Mouse (Mus musculus) hindbrain, embryonic 15.5 days (tissue): ENCODE results near the gene Cd36. TPM values are rescaled to one million over a fixed set of nuclear protein-coding genes. Genes with fewer than 3 reads are reported as not detected.

Source experiments
- ATAC-seq: fragments of 200-750 bp; cut with Nextera tagmentation; 2 replicates; pipeline ENCODE4 v1.8.0; 2017; ENCODE audit warnings: low read depth, moderate number of reproducible peaks, moderate TSS enrichment; ENCODE audit not compliant: low FRiP score
- H3K27ac ChIP-seq: fragments of 300-500 bp; sonication (generic); replicated peaks from 2 replicates; pipeline ENCODE4 v1.5.1; 2015; ENCODE audit warnings: mild to moderate bottlenecking, inconsistent platforms
- H3K27me3 ChIP-seq: fragments of 300-500 bp; sonication (generic); 2 replicates; pipeline ENCODE4 v1.6.1; 2015; ENCODE audit warnings: control low read depth, inconsistent platforms
- H3K36me3 ChIP-seq: fragments of 300-500 bp; sonication (generic); 2 replicates; pipeline ENCODE4 v1.6.1; 2015; ENCODE audit warnings: control low read depth, inconsistent platforms
- H3K4me1 ChIP-seq: fragments of 300-500 bp; sonication (generic); replicated peaks from 2 replicates; pipeline ENCODE4 v1.6.1; 2015; ENCODE audit warnings: control low read depth, inconsistent platforms
- H3K4me2 ChIP-seq: fragments of 300-500 bp; sonication (generic); 2 replicates; pipeline ENCODE4 v1.6.1; 2015; ENCODE audit warnings: moderate library complexity, mild to moderate bottlenecking, inconsistent platforms
- H3K4me3 ChIP-seq: fragments of 300-500 bp; sonication (generic); 2 replicates; pipeline ENCODE4 v1.5.1; 2015; ENCODE audit warnings: mild to moderate bottlenecking, inconsistent platforms
- H3K9ac ChIP-seq: fragments of 300-500 bp; sonication (generic); 2 replicates; pipeline ENCODE4 v1.6.1; 2015; ENCODE audit warnings: inconsistent platforms
- H3K9me3 ChIP-seq: fragments of 300-500 bp; sonication (generic); 2 replicates; pipeline ENCODE4 v1.6.1; 2016; ENCODE audit warnings: control low read depth, inconsistent platforms
- WGBS: fragments of 180-500 bp; shearing (Covaris S2); methylation state at CpG from one replicate; pipeline ENCODE4 v1.1.7; 2015; 5-methylcytosine and 5-hydroxymethylcytosine counted together
- polyA plus RNA-seq: library from polyadenylated mRNA; unstranded; fragments of >200 nt; fragmentation: Nextera tagmentation; extraction: Ambion mirVana; gene quantifications from 2 replicates; pipeline ENCODE4 v1.2.1, GENCODE M21; 2015

The Cd36 gene
- polyA plus RNA-seq, 1 experiment from 2014 or later, result 5.8 TPM

GRCm38 (mm10) chr5:17747143-17747542, 141.5 kb downstream of the Cd36 start:
- Histone ChIP-seq H3K4me2 (no peak overlapping the region), H3K27ac (no peak overlapping the region), H3K9me3 (no peaks in the 10 kb centered on the region), H3K36me3 (no peaks in the 10 kb centered on the region), H3K4me1 (no peaks in the 10 kb centered on the region), H3K4me3 (no peak overlapping the region), H3K27me3 (no peaks in the 10 kb centered on the region), H3K9ac (no peak overlapping the region)
- ATAC-seq, result no peak
- 36% methylated on average over 5 of the region's 5 CpGs for WGBS

DNA sequence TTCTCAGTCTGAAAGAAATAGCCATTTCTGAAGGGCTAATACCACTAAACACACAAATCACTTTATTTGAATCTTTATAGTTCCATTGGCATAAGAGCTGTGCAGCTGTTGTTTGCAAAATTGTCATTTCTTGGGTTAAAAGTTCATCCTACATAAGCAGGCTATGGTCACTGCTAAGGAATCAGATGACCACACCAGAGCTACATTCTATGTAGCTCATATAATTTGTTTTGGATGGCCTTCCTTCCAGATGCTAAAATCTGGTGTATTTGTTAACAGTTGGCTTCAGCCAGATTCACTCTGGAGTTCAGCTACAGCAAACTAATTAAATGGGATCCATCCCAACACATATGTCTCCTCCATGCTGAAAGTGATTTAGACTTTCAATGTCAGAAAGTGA, 142.1 kb downstream of the Cd36 start:
- Histone ChIP-seq H3K27me3 (no peaks in the 10 kb centered on the region), H3K9ac (no peak overlapping the region), H3K4me2 (no peak overlapping the region), H3K4me3 (no peak overlapping the region), H3K9me3 (no peaks in the 10 kb centered on the region), H3K36me3 (no peaks in the 10 kb centered on the region), H3K27ac (no peak overlapping the region), H3K4me1 (no peaks in the 10 kb centered on the region)
- no peak for ATAC-seq

- Histone ChIP-seq H3K36me3 (no peaks in the 10 kb centered on the region), H3K4me3 (no peak overlapping the region), H3K4me1 (no peaks in the 10 kb centered on the region), H3K27ac (no peak overlapping the region), H3K9ac (no peak overlapping the region), H3K4me2 (no peak overlapping the region), H3K9me3 (no peaks in the 10 kb centered on the region), H3K27me3 (no peaks in the 10 kb centered on the region)
- WGBS, result 57% methylated on average over 3 of the region's 3 CpGs
- no peak for ATAC-seq
Observed at GRCm38 (mm10) chr5:17739805-17740204, 148.8 kb downstream of the Cd36 start.

Other genes with a start within 250 kb of the Cd36 start
- gene Gnat3, start 73.7 kb upstream of the Cd36 start, polyA plus RNA-seq, result not detected in 2 replicates